Mouse (Mus musculus) limb, embryonic 10.5 days (tissue): ENCODE results near the gene H2-Eb2. TPM values are rescaled to one million over a fixed set of nuclear protein-coding genes. Genes with fewer than 3 reads are reported as not detected.

Source experiments
- DNase-seq: peaks from one replicate; pipeline ENCODE4 v3.0.0-alpha.2; 2017; ENCODE audit warnings: low spot score
- H3K27ac ChIP-seq: fragments of 300-500 bp; sonication (generic); 2 replicates; pipeline ENCODE4 v1.5.1; 2016; ENCODE audit warnings: mild to moderate bottlenecking
- H3K27me3 ChIP-seq: fragments of 300-500 bp; sonication (generic); 2 replicates; pipeline ENCODE4 v1.6.1; 2016; ENCODE audit warnings: low read depth, mild to moderate bottlenecking; ENCODE audit not compliant: poor library complexity, severe bottlenecking
- H3K36me3 ChIP-seq: fragments of 300-500 bp; sonication (generic); 2 replicates; pipeline ENCODE4 v1.6.1; 2016; ENCODE audit warnings: mild to moderate bottlenecking, moderate library complexity
- H3K4me1 ChIP-seq: fragments of 300-500 bp; sonication (generic); 2 replicates; pipeline ENCODE4 v1.6.1; 2016
- H3K4me3 ChIP-seq: fragments of 300-500 bp; sonication (generic); 2 replicates; pipeline ENCODE4 v1.5.1; 2016; ENCODE audit warnings: mild to moderate bottlenecking, moderate library complexity
- H3K9me3 ChIP-seq: fragments of 300-500 bp; sonication (generic); replicated peaks from 2 replicates; pipeline ENCODE4 v1.6.1; 2016; ENCODE audit warnings: mild to moderate bottlenecking
- WGBS: fragments of 180-500 bp; shearing (Covaris S2); methylation state at CpG from one replicate; pipeline ENCODE4 v1.1.7; 2016; 5-methylcytosine and 5-hydroxymethylcytosine counted together
- polyA plus RNA-seq: library from polyadenylated mRNA; unstranded; fragments of >200 nt; fragmentation: Nextera tagmentation; extraction: Ambion mirVana; gene quantifications from 2 replicates; pipeline ENCODE4 v1.2.1, GENCODE M21; 2016

H2-Eb2 gene
- polyA plus RNA-seq, 1 experiment from 2014 or later: not detected

GRCm38 (mm10) chr17:34377450-34378209, 52.2 kb downstream of the H2-Eb2 start:
- H3K9me3 ChIP-seq: no peaks in the 10 kb centered on the region
- no peaks in the 10 kb centered on the region for H3K36me3 ChIP-seq
- no peaks in the 10 kb centered on the region for H3K4me1 ChIP-seq
- WGBS: 71% methylated on average over 6 of the region's 6 CpGs
- no peaks in the 10 kb centered on the region for H3K27me3 ChIP-seq
- no peak overlapping the region for H3K27ac ChIP-seq
- H3K4me3 ChIP-seq: no peak overlapping the region
- DNase-seq: no peak

DNA sequence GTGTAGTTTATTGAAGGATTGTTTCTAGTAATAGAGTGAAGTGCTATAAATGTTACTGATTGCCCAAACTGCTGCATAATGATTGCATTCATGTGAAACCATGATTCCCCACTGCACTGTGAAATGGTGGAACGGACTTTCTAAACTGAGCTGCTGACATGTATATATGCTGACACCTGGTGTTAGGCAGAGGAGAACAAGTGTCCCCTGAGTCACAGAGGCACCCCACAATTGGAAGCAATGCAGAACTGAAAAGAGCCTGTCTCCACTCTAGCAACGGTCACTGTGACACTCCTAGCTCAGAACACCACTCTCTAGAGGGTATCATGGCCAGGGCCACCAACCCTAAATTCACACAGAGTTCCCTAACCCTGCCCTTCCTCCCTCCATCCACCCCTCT, 53.3 kb downstream of the H2-Eb2 start:
- H3K9me3 ChIP-seq: no peaks in the 10 kb centered on the region
- H3K36me3 ChIP-seq: no peaks in the 10 kb centered on the region
- H3K27ac ChIP-seq: no peak overlapping the region
- WGBS: 84% methylated on average over 2 of the region's 2 CpGs
- H3K4me1 ChIP-seq: no peaks in the 10 kb centered on the region
- H3K27me3 ChIP-seq: no peaks in the 10 kb centered on the region
- no peak for DNase-seq
- H3K4me3 ChIP-seq: no peak overlapping the region

DNA sequence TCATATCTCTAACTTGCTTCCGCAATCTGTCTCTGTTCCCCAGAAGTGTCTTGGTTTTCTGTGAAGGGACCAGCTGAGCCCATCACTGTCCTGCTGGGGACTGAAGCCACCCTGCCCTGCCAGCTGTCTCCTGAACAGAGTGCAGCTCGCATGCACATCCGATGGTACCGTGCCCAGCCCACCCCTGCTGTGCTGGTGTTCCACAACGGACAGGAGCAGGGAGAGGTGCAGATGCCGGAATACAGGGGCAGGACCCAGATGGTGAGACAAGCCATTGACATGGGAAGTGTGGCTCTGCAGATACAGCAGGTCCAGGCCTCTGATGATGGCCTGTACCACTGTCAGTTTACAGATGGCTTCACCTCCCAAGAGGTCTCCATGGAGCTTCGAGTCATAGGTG, 54.0 kb downstream of the H2-Eb2 start:
- no peaks in the 10 kb centered on the region for H3K27me3 ChIP-seq
- no peak overlapping the region for H3K4me3 ChIP-seq
- H3K9me3 ChIP-seq: no peaks in the 10 kb centered on the region
- H3K36me3 ChIP-seq: no peaks in the 10 kb centered on the region
- 88% methylated on average over 7 of the region's 7 CpGs for WGBS
- H3K27ac ChIP-seq: no peak overlapping the region
- no peak for DNase-seq
- no peaks in the 10 kb centered on the region for H3K4me1 ChIP-seq

- no peaks in the 10 kb centered on the region for H3K9me3 ChIP-seq
- H3K4me3 ChIP-seq: no peak overlapping the region
- WGBS: 76% methylated on average over 11 of the region's 11 CpGs
- no peaks in the 10 kb centered on the region for H3K36me3 ChIP-seq
- no peak overlapping the region for H3K27ac ChIP-seq
- DNase-seq: no peak
- no peaks in the 10 kb centered on the region for H3K4me1 ChIP-seq
- no peaks in the 10 kb centered on the region for H3K27me3 ChIP-seq
Measured at GRCm38 (mm10) chr17:34381876-34382275, 56.4 kb downstream of the H2-Eb2 start.

DNA sequence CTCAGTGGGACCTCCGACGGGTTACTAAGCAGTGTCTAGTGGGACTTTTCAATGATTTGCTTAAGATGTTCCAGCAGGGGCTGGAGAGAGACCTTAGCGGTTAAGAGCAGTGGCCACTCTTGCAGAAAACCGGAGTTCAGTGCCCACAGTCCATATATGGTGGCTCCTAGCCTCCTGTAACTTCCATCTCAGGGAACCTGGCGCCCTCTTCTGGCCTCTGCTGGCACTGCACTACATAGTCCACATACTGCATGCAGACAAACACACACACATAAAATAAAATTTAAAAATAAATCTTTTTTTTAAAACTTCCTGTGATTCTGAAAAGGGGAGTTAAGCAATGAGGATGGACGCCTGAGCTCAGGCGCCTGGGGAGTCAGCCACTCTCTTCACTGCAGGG, 57.7 kb downstream of the H2-Eb2 start:
- Histone ChIP-seq H3K27ac (no peak overlapping the region), H3K4me1 (no peaks in the 10 kb centered on the region), H3K27me3 (no peaks in the 10 kb centered on the region), H3K4me3 (no peak overlapping the region), H3K36me3 (no peaks in the 10 kb centered on the region), H3K9me3 (no peaks in the 10 kb centered on the region)
- no peak for DNase-seq
- WGBS: 76% methylated on average over 7 of the region's 7 CpGs

DNA sequence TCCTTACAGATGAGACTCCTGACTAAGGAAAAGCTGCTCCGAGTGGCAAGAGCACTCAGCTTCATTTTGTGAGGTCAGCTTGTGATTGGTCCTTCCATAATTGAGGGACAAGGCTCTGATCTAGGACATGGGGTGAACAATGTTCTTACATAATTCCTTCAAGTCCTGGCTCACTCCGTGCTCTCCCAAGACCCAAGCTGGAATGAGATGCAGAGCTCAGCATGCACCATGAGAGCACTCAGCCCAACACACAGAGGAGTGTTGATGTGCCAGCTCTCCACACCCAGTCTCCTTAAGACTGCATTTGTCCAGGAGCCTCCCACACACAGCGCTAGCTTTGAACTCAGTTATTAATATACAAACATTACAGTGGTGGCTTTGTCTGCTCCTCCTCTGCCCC, 59.2 kb downstream of the H2-Eb2 start:
- Histone ChIP-seq H3K27me3 (no peaks in the 10 kb centered on the region), H3K9me3 (no peaks in the 10 kb centered on the region), H3K4me1 (no peaks in the 10 kb centered on the region), H3K4me3 (no peak overlapping the region), H3K27ac (no peak overlapping the region), H3K36me3 (no peaks in the 10 kb centered on the region)
- DNase-seq: no peak
- 72% methylated on average over 3 of the region's 3 CpGs for WGBS

GRCm38 (mm10) chr17:34386656-34387055, 61.2 kb downstream of the H2-Eb2 start:
- peaks cover 1% of the 10 kb centered on the region; the same call in 1 of the 2 replicates for H3K4me1 ChIP-seq
- DNase-seq: no peak
- H3K9me3 ChIP-seq: no peaks in the 10 kb centered on the region
- no peaks in the 10 kb centered on the region for H3K36me3 ChIP-seq
- no peak overlapping the region for H3K4me3 ChIP-seq
- peaks cover 9% of the 10 kb centered on the region for H3K27me3 ChIP-seq
- no peak overlapping the region for H3K27ac ChIP-seq
- 91% methylated on average over 2 of the region's 2 CpGs for WGBS

- Histone ChIP-seq H3K27me3 (peaks cover 13% of the 10 kb centered on the region), H3K27ac (no peak overlapping the region), H3K36me3 (no peaks in the 10 kb centered on the region), H3K4me3 (no peak overlapping the region), H3K9me3 (no peaks in the 10 kb centered on the region), H3K4me1 (peaks cover 5% of the 10 kb centered on the region; the same call in 1 of the 2 replicates)
- DNase-seq: peak; percentile 50
- WGBS: 33% methylated on average over 4 of the region's 4 CpGs
Measured at GRCm38 (mm10) chr17:34388513-34388912, 63.0 kb downstream of the H2-Eb2 start.

Other genes starting within 250 kb of the H2-Eb2 start
- gene H2-Oa, start 233.3 kb upstream of the H2-Eb2 start, polyA plus RNA-seq: 0.31 and 0.66 TPM in 2 replicates
- gene H2-DMa, start 206.1 kb upstream of the H2-Eb2 start, polyA plus RNA-seq: 4.2 and 5.3 TPM in 2 replicates
- gene Brd2, start 203.0 kb upstream of the H2-Eb2 start, polyA plus RNA-seq: 140 and 145 TPM in 2 replicates
- gene H2-DMb2, start 182.4 kb upstream of the H2-Eb2 start, polyA plus RNA-seq: 0.18 and 0.40 TPM in 2 replicates
- gene H2-DMb1, start 172.6 kb upstream of the H2-Eb2 start, polyA plus RNA-seq: 0.18 and 0.51 TPM in 2 replicates
- 1.6 and 3.2 TPM in 2 replicates for gene Tap1, start 138.1 kb upstream of the H2-Eb2 start, polyA plus RNA-seq
- gene Psmb9, start 137.9 kb upstream of the H2-Eb2 start, polyA plus RNA-seq: 0.78 and 1.1 TPM in 2 replicates
- gene Psmb8, start 127.9 kb upstream of the H2-Eb2 start, polyA plus RNA-seq: 0.74 and 0.87 TPM in 2 replicates
- 0.49 and 0.61 TPM in 2 replicates for gene Tap2, start 122.1 kb upstream of the H2-Eb2 start, polyA plus RNA-seq
- gene H2-Ob, start 86.8 kb upstream of the H2-Eb2 start, polyA plus RNA-seq: not detected in 2 replicates
- 6.7 and 9.9 TPM in 2 replicates for gene H2-Ab1, start 68.0 kb upstream of the H2-Eb2 start, polyA plus RNA-seq
- not detected in 2 replicates for gene H2-Aa, start 37.8 kb upstream of the H2-Eb2 start, polyA plus RNA-seq
- 0.80 and 0.83 TPM in 2 replicates for gene H2-Eb1, start 19.8 kb upstream of the H2-Eb2 start, polyA plus RNA-seq
- not detected in 2 replicates for gene Btnl2, start 29.2 kb downstream of the H2-Eb2 start, polyA plus RNA-seq
- not detected in 2 replicates for gene Btnl1, start 51.5 kb downstream of the H2-Eb2 start, polyA plus RNA-seq
- 0.53 and 1.3 TPM in 2 replicates for gene BC051142, start 73.2 kb downstream of the H2-Eb2 start, polyA plus RNA-seq
- not detected in 2 replicates for gene Btnl4, start 151.7 kb downstream of the H2-Eb2 start, polyA plus RNA-seq
- gene Btnl6, start 191.7 kb downstream of the H2-Eb2 start, polyA plus RNA-seq: not detected in 2 replicates
- 6.4 and 8.2 TPM in 2 replicates for gene Notch4, start 238.6 kb downstream of the H2-Eb2 start, polyA plus RNA-seq